Mouse (Mus musculus) testis, adult 2 months (tissue): ENCODE results near the gene Rfesd.

ENCODE experiments used
- CTCF ChIP-seq: fragments of 200-500 bp; IDR thresholded peaks from 2 replicates; pipeline ENCODE4 v1.5.1; 2012; ENCODE audit warnings: low read depth, mild to moderate bottlenecking, inconsistent platforms, low read length, moderate library complexity; ENCODE audit not compliant: control insufficient read depth, insufficient read depth, insufficient replicate concordance
- POLR2A ChIP-seq: fragments of 200-500 bp; IDR thresholded peaks from 2 replicates; pipeline ENCODE4 v1.6.1; 2012; ENCODE audit warnings: low read depth, mild to moderate bottlenecking, inconsistent platforms, low read length, moderate library complexity; ENCODE audit not compliant: control insufficient read depth

GRCm38 (mm10) chr13:75976218-75976617 is 42.3 kb downstream of the Rfesd start:
- TF ChIP-seq CTCF (no peak), POLR2A (no peak)
